Mouse (Mus musculus): Measurements from ENCODE around the gene Lgi4. TPM values are rescaled to one million over a fixed set of nuclear protein-coding genes. Genes with fewer than 3 reads are reported as not detected.
A peak's percentile ranks its signal among the peaks of the same experiment; 100 is the strongest.

Gene Lgi4
- polyA plus RNA-seq, 1 experiment from 2014 or later: 0.34 TPM

- peaks cover 8% of the 10 kb centered on the region for H3K4me1 ChIP-seq
- H3K27ac ChIP-seq: no peak overlapping the region
- no peaks in the 10 kb centered on the region for H3K9me3 ChIP-seq (replicated peaks)
- H3K9ac ChIP-seq: no peak overlapping the region
- peak overlapping the region; percentile 28 for H3K4me3 ChIP-seq (replicated peaks)
- H3K4me2 ChIP-seq: peak overlapping the region; percentile 53
- peak; percentile 95 for ATAC-seq (replicated peaks; ENCODE audit: low FRiP score)
- 45% methylated on average over 20 of the region's 20 CpGs for WGBS
- H3K27me3 ChIP-seq: no peaks in the 10 kb centered on the region
- H3K36me3 ChIP-seq: no peaks in the 10 kb centered on the region
Measured at GRCm38 (mm10) chr7:31097583-31098248, 38.6 kb downstream of the Lgi4 start.

GRCm38 (mm10) chr7:31098697-31099611 lies 39.8 kb downstream of the Lgi4 start:
- Histone ChIP-seq H3K9me3 (replicated peaks) (no peaks in the 10 kb centered on the region), H3K27me3 (no peaks in the 10 kb centered on the region), H3K4me2 (no peak overlapping the region), H3K9ac (no peak overlapping the region), H3K36me3 (no peaks in the 10 kb centered on the region), H3K4me1 (peaks cover 8% of the 10 kb centered on the region), H3K27ac (no peak overlapping the region), H3K4me3 (replicated peaks) (no peak overlapping the region)
- 0 out of 2 replicates have a peak, but pooled peaks have one; percentile 16 for ATAC-seq (replicated peaks; ENCODE audit: low FRiP score)
- 76% methylated on average over 22 of the region's 22 CpGs for WGBS

GRCm38 (mm10) chr7:31099612-31099982 lies 40.5 kb downstream of the Lgi4 start:
- 93% methylated on average over 6 of the region's 6 CpGs for WGBS
- no peak overlapping the region for H3K4me3 ChIP-seq (replicated peaks)

DNA sequence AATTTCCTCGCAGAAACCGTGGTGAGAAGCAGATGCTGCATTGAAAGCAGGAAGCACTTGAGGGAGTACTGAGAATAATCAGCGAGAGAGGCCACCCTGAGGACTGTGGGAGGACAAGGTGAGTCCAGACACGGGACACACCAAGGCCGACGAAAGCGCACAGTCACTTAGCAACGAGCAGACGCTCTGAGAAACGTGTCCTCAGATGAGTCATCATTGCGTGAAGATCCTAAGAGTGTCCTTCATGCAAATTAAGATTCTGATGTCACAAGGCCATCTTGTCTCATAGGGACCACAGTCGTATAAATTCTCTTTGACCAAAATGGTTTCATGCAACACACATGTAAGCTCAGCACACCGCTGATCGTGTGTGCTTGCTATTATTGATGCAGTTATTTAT lies 41.6 kb downstream of the Lgi4 start:
- no peaks in the 10 kb centered on the region for H3K9me3 ChIP-seq (replicated peaks)

More at GRCm38 (mm10) chr7:31099612-31099982, 40.5 kb downstream of the Lgi4 start:
- Histone ChIP-seq H3K4me2 (no peak overlapping the region), H3K36me3 (no peaks in the 10 kb centered on the region), H3K27me3 (no peaks in the 10 kb centered on the region), H3K9ac (no peak overlapping the region), H3K27ac (no peak overlapping the region), H3K4me1 (peaks cover 8% of the 10 kb centered on the region), H3K9me3 (replicated peaks) (no peaks in the 10 kb centered on the region)
- ATAC-seq (replicated peaks; ENCODE audit: low FRiP score): no peak

DNA sequence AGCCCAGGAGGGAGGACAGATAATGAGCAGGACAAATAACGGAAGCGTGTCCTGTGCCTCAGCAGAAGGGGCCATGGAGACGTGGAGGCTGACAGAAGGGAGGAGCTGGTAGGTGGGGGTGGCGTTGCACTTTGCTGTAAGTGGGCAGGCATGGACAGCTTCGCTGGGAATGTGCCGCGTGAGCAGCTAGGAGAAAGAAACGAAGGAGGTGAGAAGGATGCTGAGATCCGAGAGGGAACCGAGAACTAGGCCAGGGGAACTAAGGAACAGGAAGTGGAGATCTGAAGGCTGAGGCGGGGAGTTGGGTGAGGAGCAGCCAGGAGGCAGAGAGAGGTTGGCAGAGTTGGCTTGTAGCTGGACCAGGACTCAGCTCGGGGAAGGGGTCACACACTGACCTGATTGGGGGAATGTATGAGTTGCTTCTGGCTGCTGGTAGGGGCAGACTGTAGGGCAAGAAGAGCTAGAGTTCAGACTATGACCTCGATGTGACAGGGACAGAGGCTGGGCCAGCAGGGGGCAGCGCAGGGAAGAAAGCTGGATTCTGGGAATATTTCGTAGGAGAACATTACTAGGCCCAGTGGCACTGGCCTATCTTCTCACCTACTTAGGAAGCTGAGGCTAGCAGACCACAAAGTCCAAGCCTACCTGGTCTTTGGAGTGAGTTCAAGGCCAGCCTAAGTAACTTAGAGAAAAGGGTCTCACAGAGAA lies 46.1 kb downstream of the Lgi4 start:
- Histone ChIP-seq H3K27me3 (no peaks in the 10 kb centered on the region), H3K9me3 (replicated peaks) (no peaks in the 10 kb centered on the region), H3K4me1 (peaks cover 13% of the 10 kb centered on the region; the same call in 1 of the 2 replicates), H3K4me3 (replicated peaks) (no peak overlapping the region), H3K27ac (no peak overlapping the region), H3K36me3 (no peaks in the 10 kb centered on the region), H3K4me2 (no peak overlapping the region), H3K9ac (no peak overlapping the region)
- ATAC-seq (replicated peaks; ENCODE audit: low FRiP score): no peak
- WGBS: 56% methylated on average over 15 of the region's 15 CpGs

More for the DNA sequence above, 41.6 kb downstream of the Lgi4 start:
- H3K27ac ChIP-seq: no peak overlapping the region
- H3K4me2 ChIP-seq: no peak overlapping the region
- 77% methylated on average over 14 of the region's 14 CpGs for WGBS
- peaks cover 14% of the 10 kb centered on the region for H3K4me1 ChIP-seq
- no peaks in the 10 kb centered on the region for H3K27me3 ChIP-seq
- ATAC-seq (replicated peaks; ENCODE audit: low FRiP score): no peak
- no peak overlapping the region for H3K9ac ChIP-seq
- no peaks in the 10 kb centered on the region for H3K36me3 ChIP-seq
- no peak overlapping the region for H3K4me3 ChIP-seq (replicated peaks)

GRCm38 (mm10) chr7:31106166-31106565 lies 47.0 kb downstream of the Lgi4 start:
- 48% methylated on average over 3 of the region's 3 CpGs for WGBS
- no peak for ATAC-seq (replicated peaks; ENCODE audit: low FRiP score)
- no peak overlapping the region for H3K9ac ChIP-seq
- H3K36me3 ChIP-seq: no peaks in the 10 kb centered on the region
- H3K4me1 ChIP-seq: peaks cover 18% of the 10 kb centered on the region
- no peak overlapping the region for H3K4me3 ChIP-seq (replicated peaks)
- no peaks in the 10 kb centered on the region for H3K9me3 ChIP-seq (replicated peaks)
- H3K4me2 ChIP-seq: no peak overlapping the region
- H3K27me3 ChIP-seq: no peaks in the 10 kb centered on the region
- no peak overlapping the region for H3K27ac ChIP-seq

- 87% methylated on average over 11 of the region's 11 CpGs for WGBS
Measured at GRCm38 (mm10) chr7:31107781-31108180, 48.6 kb downstream of the Lgi4 start.

DNA sequence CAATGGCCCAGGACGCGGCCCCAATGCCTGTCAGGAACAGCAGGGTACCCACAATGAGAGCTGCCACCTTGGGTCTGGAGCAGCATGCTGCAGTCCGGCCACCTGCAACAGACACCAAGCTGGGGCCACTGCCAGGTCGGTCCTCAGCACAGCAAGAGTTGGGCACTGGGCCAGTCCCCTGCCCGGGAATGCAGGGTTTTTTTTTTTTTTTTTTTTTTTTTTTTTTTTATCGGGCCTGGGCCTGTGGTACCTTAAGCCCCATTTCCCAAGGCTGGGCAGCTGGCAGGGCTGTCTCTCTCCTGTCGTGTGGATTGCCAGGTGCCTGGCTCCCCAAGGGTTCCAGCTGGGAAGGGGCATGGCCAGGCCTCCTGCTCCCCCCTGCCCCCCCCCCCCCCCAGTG lies 49.9 kb downstream of the Lgi4 start:
- Histone ChIP-seq H3K4me1 (peaks cover 30% of the 10 kb centered on the region), H3K27me3 (no peaks in the 10 kb centered on the region), H3K4me3 (replicated peaks) (no peak overlapping the region), H3K4me2 (no peak overlapping the region), H3K9me3 (replicated peaks) (no peaks in the 10 kb centered on the region), H3K9ac (no peak overlapping the region), H3K36me3 (no peaks in the 10 kb centered on the region), H3K27ac (no peak overlapping the region)
- no peak for ATAC-seq (replicated peaks; ENCODE audit: low FRiP score)
- 50% methylated on average over 7 of the region's 7 CpGs for WGBS

More at GRCm38 (mm10) chr7:31107781-31108180, 48.6 kb downstream of the Lgi4 start:
- Histone ChIP-seq H3K9me3 (replicated peaks) (no peaks in the 10 kb centered on the region), H3K4me2 (no peak overlapping the region), H3K27me3 (no peaks in the 10 kb centered on the region), H3K9ac (no peak overlapping the region), H3K27ac (no peak overlapping the region), H3K36me3 (no peaks in the 10 kb centered on the region), H3K4me3 (replicated peaks) (no peak overlapping the region), H3K4me1 (peaks cover 30% of the 10 kb centered on the region)
- no peak for ATAC-seq (replicated peaks; ENCODE audit: low FRiP score)

DNA sequence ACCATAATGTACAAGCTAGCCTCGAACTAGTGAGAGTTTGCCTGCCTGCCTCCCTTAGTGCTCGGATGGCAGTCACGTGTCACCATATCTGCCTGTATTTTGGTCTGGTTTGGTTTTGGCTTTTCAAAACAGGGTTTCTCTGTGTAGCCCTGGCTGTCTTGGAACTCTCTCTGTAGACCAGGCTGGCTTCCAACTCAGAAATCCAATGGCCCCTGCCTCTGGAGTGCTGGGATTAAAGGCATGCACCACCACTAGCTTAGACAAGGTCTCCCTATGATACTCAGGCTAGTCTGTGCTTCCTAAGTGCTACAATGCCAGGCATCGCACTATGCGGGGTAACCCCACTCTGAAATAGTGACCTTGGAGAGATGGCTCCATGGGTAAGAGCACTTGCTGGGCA lies 50.7 kb downstream of the Lgi4 start:
- no peak overlapping the region for H3K9ac ChIP-seq
- 83% methylated on average over 5 of the region's 5 CpGs for WGBS
- H3K27ac ChIP-seq: no peak overlapping the region
- no peak overlapping the region for H3K4me3 ChIP-seq (replicated peaks)
- no peaks in the 10 kb centered on the region for H3K36me3 ChIP-seq
- H3K4me2 ChIP-seq: no peak overlapping the region
- no peaks in the 10 kb centered on the region for H3K9me3 ChIP-seq (replicated peaks)
- peaks cover 36% of the 10 kb centered on the region for H3K4me1 ChIP-seq
- ATAC-seq (replicated peaks; ENCODE audit: low FRiP score): no peak
- no peaks in the 10 kb centered on the region for H3K27me3 ChIP-seq

- Histone ChIP-seq H3K9me3 (replicated peaks) (no peaks in the 10 kb centered on the region), H3K4me2 (no peak overlapping the region), H3K36me3 (no peaks in the 10 kb centered on the region), H3K27me3 (no peaks in the 10 kb centered on the region), H3K9ac (no peak overlapping the region), H3K27ac (peak overlapping the region; percentile 27; the same call in 1 of the 2 replicates), H3K4me1 (peaks cover 41% of the 10 kb centered on the region), H3K4me3 (replicated peaks) (no peak overlapping the region)
- WGBS: 79% methylated on average over 15 of the region's 15 CpGs
- no peak for ATAC-seq (replicated peaks; ENCODE audit: low FRiP score)
Measured at GRCm38 (mm10) chr7:31110861-31111385, 51.8 kb downstream of the Lgi4 start.

DNA sequence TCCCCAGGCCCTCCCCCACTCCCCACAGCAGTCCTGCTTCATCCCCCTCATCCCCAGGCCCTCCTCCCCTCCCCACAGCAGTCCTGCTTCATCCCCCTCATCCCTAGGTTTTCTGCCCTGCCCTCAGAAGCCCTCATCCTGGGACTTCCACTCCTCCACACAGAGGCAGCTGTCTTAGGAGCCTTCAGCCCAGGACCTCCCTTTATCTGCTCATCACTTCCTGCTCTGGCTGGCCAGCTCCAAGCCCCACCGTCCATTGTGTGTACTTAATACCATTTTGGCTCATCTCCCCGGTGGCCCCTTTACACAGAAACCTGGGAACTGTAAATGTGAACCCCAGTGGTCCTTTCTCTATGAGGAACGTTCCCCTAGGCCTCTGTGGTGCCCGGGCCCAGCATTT lies 52.9 kb downstream of the Lgi4 start:
- Histone ChIP-seq H3K4me3 (replicated peaks) (no peak overlapping the region), H3K27ac (no peak overlapping the region), H3K36me3 (no peaks in the 10 kb centered on the region), H3K4me1 (peaks cover 51% of the 10 kb centered on the region), H3K9me3 (replicated peaks) (no peaks in the 10 kb centered on the region), H3K4me2 (no peak overlapping the region), H3K27me3 (no peaks in the 10 kb centered on the region), H3K9ac (no peak overlapping the region)
- ATAC-seq (replicated peaks; ENCODE audit: low FRiP score): no peak
- 39% methylated on average over 4 of the region's 4 CpGs for WGBS

All from kidney, embryonic 15.5 days (tissue).